Mouse (Mus musculus) lung, adult 2 months (tissue): Measurements from ENCODE around the gene Pdzph1. TPM values are rescaled to one million over a fixed set of nuclear protein-coding genes. Genes with fewer than 3 reads are reported as not detected.

Experiments
- DNase-seq: peaks from one replicate; pipeline ENCODE4 v3.0.0; 2022
- H3K4me1 ChIP-seq: fragments of 200-500 bp; 2 replicates; pipeline ENCODE4 v1.6.1; 2011; ENCODE audit warnings: low read length; ENCODE audit not compliant: control insufficient read depth, insufficient read depth
- H3K4me3 ChIP-seq: fragments of 200-500 bp; replicated peaks from 2 replicates; pipeline ENCODE3; 2011; ENCODE audit warnings: low read depth, mild to moderate bottlenecking, control low read depth, low read length; ENCODE audit errors: extremely low read depth
- CTCF ChIP-seq: fragments of 200-500 bp; IDR thresholded peaks from 2 replicates; pipeline ENCODE4 v1.5.1; 2011; ENCODE audit warnings: mild to moderate bottlenecking, low read length, control low read depth; ENCODE audit not compliant: insufficient read depth
- POLR2A ChIP-seq: fragments of 200-500 bp; IDR thresholded peaks from 2 replicates; pipeline ENCODE4 v1.6.1; 2011; ENCODE audit warnings: low read depth, mild to moderate bottlenecking, control low read depth, low read length, borderline replicate concordance; ENCODE audit errors: extremely low read depth
- WGBS: fragments of 180-500 bp; shearing (Covaris S2); methylation state at CpG from one replicate; pipeline ENCODE4 v1.1.7; 2018; 5-methylcytosine and 5-hydroxymethylcytosine counted together
- polyA plus RNA-seq: library from polyadenylated mRNA; depleted of rRNA; stranded (reverse); fragments of >200 nt; gene quantifications from 2 replicates; pipeline ENCODE4 v1.2.3, GENCODE M21; 2012

The Pdzph1 gene
- polyA plus RNA-seq, 1 experiment, result not detected

DNA sequence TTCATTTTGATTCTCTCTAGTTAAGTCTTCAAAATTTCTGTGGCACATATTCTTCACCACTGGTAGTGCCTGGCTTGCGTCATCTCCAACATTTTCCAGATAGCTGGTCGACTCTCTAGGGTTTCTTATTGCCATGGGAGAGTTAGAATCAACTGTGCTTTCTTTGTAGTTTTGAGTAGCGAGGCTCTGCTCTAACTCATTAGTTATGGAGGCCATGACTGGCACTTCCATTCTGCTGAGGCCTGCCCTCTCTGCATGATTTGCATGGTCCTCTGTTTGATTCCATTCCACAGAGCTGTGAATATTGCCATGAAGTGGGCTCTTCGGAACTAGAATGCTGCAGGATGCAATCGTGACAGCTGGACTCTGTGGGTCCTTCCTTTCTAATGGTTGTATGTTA lies 17.9 kb downstream of the Pdzph1 start:
- TF ChIP-seq POLR2A (no peak), CTCF (no peak)
- no peak for DNase-seq
- H3K4me1 ChIP-seq, result no peaks in the 10 kb centered on the region
- no peak overlapping the region for H3K4me3 ChIP-seq
- WGBS, result 69% methylated on average over 5 of the region's 5 CpGs

DNA sequence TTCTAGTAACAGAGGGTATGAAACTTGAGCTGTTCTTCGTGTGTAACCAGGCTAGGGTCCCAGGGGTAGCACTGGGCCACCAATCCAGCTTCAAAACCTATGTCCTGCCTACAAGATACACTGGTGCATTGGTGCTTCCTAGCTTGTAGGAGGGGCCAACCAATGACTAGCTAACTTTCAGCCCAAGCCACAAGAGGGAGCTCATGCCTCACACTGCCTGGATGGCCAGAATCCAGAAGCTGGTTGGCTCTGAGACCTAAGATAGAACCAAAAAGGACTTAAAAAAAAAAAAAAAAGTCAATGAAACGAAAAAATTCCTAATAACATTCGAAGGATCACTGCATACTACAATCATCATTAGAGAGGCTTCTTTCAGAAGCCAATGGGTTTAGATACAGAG lies 31.3 kb downstream of the Pdzph1 start:
- no peak for TF ChIP-seq CTCF
- TF ChIP-seq POLR2A, result no peak
- DNase-seq, result no peak
- Histone ChIP-seq H3K4me3 (no peak overlapping the region), H3K4me1 (no peaks in the 10 kb centered on the region)
- 29% methylated on average over 3 of the region's 3 CpGs for WGBS

DNA sequence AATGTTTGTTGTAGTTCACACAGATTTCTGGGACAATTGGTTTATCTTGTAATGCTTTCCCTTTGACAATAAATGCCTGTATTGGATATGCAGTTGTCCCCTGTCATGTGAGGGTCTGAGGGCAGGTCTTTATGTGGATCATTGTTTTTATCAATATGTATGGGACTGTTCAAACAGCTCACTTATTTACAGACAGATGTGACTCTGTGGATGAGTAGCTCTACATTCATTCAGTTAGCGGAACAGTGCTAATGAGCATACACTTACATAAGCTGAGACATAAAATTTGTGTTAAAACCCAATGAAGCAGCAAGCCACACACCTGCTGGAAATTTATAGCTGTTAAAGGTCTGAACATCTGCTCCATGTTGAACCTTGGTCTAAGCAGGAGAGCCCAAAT lies 34.1 kb downstream of the Pdzph1 start:
- H3K4me1 ChIP-seq, result no peaks in the 10 kb centered on the region
- TF ChIP-seq POLR2A (no peak), CTCF (no peak)
- H3K4me3 ChIP-seq, result no peak overlapping the region
- WGBS, result 90% methylated on average over 1 of the region's 1 CpGs
- no peak for DNase-seq

DNA sequence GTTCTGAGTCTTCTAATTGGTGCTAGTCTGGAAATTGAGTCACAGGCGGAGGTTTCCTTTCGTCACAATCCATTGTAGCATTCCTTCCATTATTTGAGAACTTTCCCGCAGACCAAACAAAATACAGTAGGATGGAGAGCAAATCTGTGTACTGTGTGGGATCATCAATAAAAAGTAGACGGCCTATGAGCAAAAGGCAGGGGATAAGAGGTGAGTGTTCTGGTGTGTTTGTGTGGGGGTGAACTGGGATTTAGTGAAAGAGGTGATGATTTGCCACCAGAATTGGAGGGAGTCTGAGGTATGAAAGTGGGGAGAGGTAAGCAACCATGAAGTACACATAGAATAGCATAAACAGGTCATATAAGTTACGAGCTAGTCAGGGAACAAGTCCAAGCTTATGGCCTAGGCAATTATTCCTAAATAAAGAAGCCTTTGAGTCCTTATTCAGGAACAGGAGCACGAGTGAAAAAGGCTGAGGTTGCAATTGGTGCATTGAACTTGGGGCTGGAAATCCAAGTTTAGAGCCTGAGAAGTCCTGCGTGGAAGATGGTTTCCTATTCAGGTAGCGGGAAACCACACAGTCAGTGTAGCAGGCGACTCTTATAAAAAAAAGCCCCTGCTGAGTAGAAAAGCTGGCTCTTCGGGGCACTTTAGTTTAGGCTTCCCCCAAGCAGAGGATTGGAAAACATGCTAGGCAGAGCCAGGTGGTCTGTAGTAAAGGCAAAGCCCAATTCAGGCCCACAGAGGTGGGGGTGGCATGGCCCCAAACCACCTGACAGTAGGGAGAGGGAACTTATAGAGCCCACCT lies 48.0 kb downstream of the Pdzph1 start:
- TF ChIP-seq CTCF, result no peak
- no peak for TF ChIP-seq POLR2A
- Histone ChIP-seq H3K4me3 (no peak overlapping the region), H3K4me1 (no peaks in the 10 kb centered on the region)
- 71% methylated on average over 10 of the region's 10 CpGs for WGBS
- DNase-seq, result no peak

DNA sequence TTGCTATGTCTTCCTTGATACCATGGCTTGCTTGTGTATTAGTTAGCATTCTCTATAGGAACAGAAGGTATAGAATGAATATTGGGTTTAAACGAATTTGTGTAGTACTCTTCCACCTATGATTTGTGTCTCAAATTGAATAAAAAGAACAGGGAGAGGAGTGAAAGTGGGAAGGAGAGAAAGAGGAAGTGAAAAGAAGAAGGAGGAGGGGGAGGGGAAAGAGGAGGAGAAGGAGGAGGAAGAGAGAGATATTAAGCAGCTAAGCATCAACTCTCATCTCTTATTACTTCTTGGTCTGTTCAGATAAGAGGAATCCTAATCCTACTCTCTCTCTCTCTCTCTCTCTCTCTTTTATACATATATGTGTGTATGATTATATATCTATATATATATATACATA lies 52.6 kb downstream of the Pdzph1 start:
- no peaks in the 10 kb centered on the region for H3K4me1 ChIP-seq
- no peak overlapping the region for H3K4me3 ChIP-seq
- WGBS, result 64% methylated on average over 1 of the region's 1 CpGs
- no peak for DNase-seq
- TF ChIP-seq POLR2A (no peak), CTCF (no peak)

- 40% methylated on average over 4 of the region's 4 CpGs for WGBS
- no peak for TF ChIP-seq CTCF
- no peak for TF ChIP-seq POLR2A
- Histone ChIP-seq H3K4me3 (no peak overlapping the region), H3K4me1 (no peaks in the 10 kb centered on the region)
- no peak for DNase-seq
Observed at GRCm38 (mm10) chr17:58937533-58937932, 53.6 kb downstream of the Pdzph1 start.

DNA sequence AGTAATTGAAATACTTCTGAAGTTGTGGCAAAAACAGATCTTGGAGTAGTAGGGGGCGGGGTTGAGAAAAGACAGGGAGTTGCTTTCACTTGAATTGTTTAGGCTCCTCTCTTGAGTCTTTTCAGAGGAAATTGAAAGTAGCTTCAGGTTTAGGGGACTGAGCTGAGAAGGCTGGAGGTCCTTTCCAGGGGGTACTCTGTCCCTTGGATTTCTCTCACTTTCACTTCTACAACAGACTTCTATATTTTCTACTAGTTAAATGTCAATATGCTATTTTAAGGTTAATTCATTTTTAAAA lies 58.2 kb downstream of the Pdzph1 start:
- 62% methylated on average over 1 of the region's 1 CpGs for WGBS
- Histone ChIP-seq H3K4me3 (no peak overlapping the region), H3K4me1 (no peaks in the 10 kb centered on the region)
- TF ChIP-seq POLR2A (no peak), CTCF (no peak)
- no peak for DNase-seq

DNA sequence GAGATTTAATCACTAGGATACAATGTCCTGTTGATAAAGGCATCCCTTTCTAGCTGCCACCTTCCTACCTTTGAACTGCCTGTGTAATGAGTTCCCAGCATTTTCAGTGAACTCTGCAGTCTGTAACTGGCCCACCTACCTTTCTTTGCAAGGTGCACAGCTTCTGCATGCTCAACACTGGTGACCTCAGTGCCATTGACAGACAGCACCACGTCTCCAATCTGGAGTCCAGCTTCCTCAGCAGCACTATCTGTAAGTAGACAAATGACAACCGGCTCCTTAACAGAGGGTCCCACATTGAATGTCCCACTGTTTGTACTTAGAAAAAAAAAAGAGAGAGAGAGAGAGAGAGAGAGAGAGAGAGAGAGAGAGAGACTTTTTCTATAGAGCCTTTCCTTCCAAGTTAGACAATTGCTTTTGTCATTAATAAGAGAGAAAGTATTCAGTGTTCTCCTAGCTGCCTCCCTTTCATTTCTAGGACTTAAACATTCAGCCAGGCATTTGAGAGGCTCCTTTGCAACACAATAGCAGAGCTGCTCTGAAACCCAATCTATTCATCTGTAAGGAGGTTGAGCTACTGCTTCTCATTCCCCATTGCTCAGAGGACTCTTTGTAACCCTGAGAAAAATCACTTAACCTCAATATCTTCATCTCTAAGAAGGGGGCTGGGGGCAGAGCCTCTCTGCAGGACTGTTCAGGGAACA lies 58.7 kb downstream of the Pdzph1 start:
- no peak for DNase-seq
- TF ChIP-seq POLR2A (no peak), CTCF (no peak)
- Histone ChIP-seq H3K4me1 (no peaks in the 10 kb centered on the region), H3K4me3 (no peak overlapping the region)
- 31% methylated on average over 2 of the region's 2 CpGs for WGBS

DNA sequence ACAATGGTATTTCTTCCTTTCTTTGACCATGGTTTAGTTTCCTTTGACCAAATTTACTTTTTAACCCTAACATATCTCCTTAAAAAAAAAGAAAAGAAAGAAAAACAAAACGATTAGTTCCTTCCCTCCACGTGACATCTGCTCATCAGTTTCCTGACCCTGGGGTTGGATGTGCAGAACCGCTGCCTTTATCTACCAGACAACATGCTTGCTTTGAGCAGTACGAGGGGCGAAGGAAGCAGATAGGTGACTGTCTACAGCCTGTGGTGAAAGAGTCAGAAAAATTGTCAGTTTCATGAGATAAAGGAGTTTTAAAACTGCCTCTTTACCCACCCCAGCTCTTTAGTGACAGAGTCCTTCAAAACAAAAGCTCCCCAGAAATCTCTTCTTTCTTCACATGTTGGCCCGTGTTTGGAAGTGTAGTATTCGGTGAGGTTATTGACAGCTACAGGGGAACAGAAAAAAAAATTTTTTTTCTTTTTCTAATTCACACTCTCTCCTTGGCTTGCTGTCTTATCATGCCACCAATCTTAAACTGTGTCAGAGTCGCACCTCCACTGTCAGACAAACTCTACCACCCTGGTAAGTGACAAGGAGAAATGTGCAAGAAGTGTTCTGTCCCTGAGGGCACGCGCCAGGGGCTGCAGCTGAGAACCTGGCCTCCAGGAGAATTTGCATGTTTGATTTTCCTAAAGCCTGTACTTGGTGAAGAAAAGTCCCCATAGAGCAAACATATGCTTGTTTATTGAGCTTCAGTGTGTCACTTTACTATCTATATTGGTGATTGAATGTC lies 66.2 kb downstream of the Pdzph1 start:
- Histone ChIP-seq H3K4me1 (no peaks in the 10 kb centered on the region), H3K4me3 (no peak overlapping the region)
- TF ChIP-seq POLR2A (no peak), CTCF (no peak)
- WGBS, result 46% methylated on average over 10 of the region's 10 CpGs
- DNase-seq, result no peak

- 58% methylated on average over 11 of the region's 11 CpGs for WGBS
- H3K4me3 ChIP-seq, result no peak overlapping the region
- TF ChIP-seq POLR2A (no peak), CTCF (no peak)
Observed at GRCm38 (mm10) chr17:58923901-58924476, 67.2 kb downstream of the Pdzph1 start.

More at GRCm38 (mm10) chr17:58923901-58924476, 67.2 kb downstream of the Pdzph1 start:
- no peaks in the 10 kb centered on the region for H3K4me1 ChIP-seq
- no peak for DNase-seq
